Mouse (Mus musculus) neural tube, embryonic 10.5 days (tissue): ENCODE results near the gene Ctcfl.

Source experiments
- DNase-seq: peaks from one replicate; pipeline ENCODE4 v3.0.0-alpha.2; 2017; ENCODE audit warnings: low spot score; ENCODE audit errors: extremely low spot score

The Ctcfl gene

GRCm38 (mm10) chr2:173048041-173048745 is 71.1 kb downstream of the Ctcfl start:
- no peak for DNase-seq

GRCm38 (mm10) chr2:173047471-173047870 is 71.9 kb downstream of the Ctcfl start:
- DNase-seq = no peak

- DNase-seq = no peak
These were observed 72.6 kb downstream of the Ctcfl start for GRCm38 (mm10) chr2:173046582-173047297.

- no peak for DNase-seq
These were observed 74.9 kb downstream of the Ctcfl start for GRCm38 (mm10) chr2:173044198-173044970.
